15 mouse cellular contexts compared by ENCODE assay signal in genomic region chr10:30749807-30750206, GRCm38 (mm10). TPM values are rescaled to one million over a fixed set of nuclear protein-coding genes. Genes with fewer than 3 reads are reported as not detected.
DNase-seq lines count a peak whose midpoint lies in the region; ATAC-seq and TF ChIP-seq lines count a peak whose summit lies in the region.
"Had no signal": no experiment of that assay in that cellular context is flagged by ENCODE, and none has a peak within 500 bp of the region (broad histone marks: within the 10 kb centered on the region; RNA-seq: fewer than 3 reads in every experiment).

No protein-coding gene starts in this region.

- intact Hi-C loops in left cerebral cortex, adult 2 months (cut with DNase I): no loop called here

- no peaks in the 10 kb centered on the region for H3K4me1 ChIP-seq in lung, embryonic 14.5 days (ENCODE audit: insufficient read depth)
- no peaks in the 10 kb centered on the region for H3K4me1 ChIP-seq in hindbrain, embryonic 16.5 days (ENCODE audit: control insufficient read depth, insufficient read depth, low read depth, low read length)
- H3K4me1 ChIP-seq: hindbrain, embryonic 13.5 days; midbrain, embryonic 12.5 days had no signal

- H3K27ac ChIP-seq in lung, embryonic 14.5 days (ENCODE audit: low read depth): peak overlapping the region; percentile 7; the same call in 1 of the 2 replicates
- H3K27ac ChIP-seq in left cerebral cortex, adult 2 months: no peak overlapping the region
- H3K27ac ChIP-seq in hindbrain, embryonic 16.5 days (ENCODE audit: low read depth, low read length): no peak overlapping the region
- H3K27ac ChIP-seq: embryonic facial prominence, embryonic 13.5 days; hindbrain, embryonic 13.5 days; limb, embryonic 13.5 days; midbrain, embryonic 12.5 days had no signal

- no peak for TF ChIP-seq CTCF in lung, embryonic 14.5 days (IDR thresholded peaks at IDR 0.05; ENCODE audit: low read depth)
- no peak for TF ChIP-seq CTCF in left cerebral cortex, adult 2 months (IDR thresholded peaks at IDR 0.05)

- 76% methylated on average over 4 of the region's 4 CpGs for WGBS in lung, embryonic 14.5 days
- WGBS in hindbrain, embryonic 16.5 days: 91% methylated on average over 4 of the region's 4 CpGs

- no peaks in the 10 kb centered on the region for H3K9me3 ChIP-seq in lung, embryonic 14.5 days (ENCODE audit: low read depth, low read length)
- H3K9me3 ChIP-seq in hindbrain, embryonic 16.5 days (ENCODE audit: control insufficient read depth, low read length): no peaks in the 10 kb centered on the region
- H3K9me3 ChIP-seq: embryonic facial prominence, embryonic 13.5 days; hindbrain, embryonic 13.5 days; limb, embryonic 13.5 days; midbrain, embryonic 12.5 days had no signal

- no peak overlapping the region for H3K9ac ChIP-seq in lung, embryonic 14.5 days
- no peak overlapping the region for H3K9ac ChIP-seq in hindbrain, embryonic 16.5 days (ENCODE audit: low read depth, low read length)
- H3K9ac ChIP-seq: embryonic facial prominence, embryonic 13.5 days; forebrain, postnatal 0 days; hindbrain, embryonic 13.5 days; limb, embryonic 13.5 days; midbrain, embryonic 12.5 days had no signal

- no peak overlapping the region for H3K4me2 ChIP-seq in lung, embryonic 14.5 days
- H3K4me2 ChIP-seq in hindbrain, embryonic 16.5 days (ENCODE audit: low read length): no peak overlapping the region
- H3K4me2 ChIP-seq: embryonic facial prominence, embryonic 13.5 days; hindbrain, embryonic 13.5 days; limb, embryonic 13.5 days; midbrain, embryonic 12.5 days had no signal

- DNase-seq in spleen, postnatal 36 days (ENCODE audit: low spot score in 2 of 2): peak; percentile 16 to 53
- no peak for DNase-seq in spleen, postnatal 14 days (ENCODE audit: low spot score in 2 of 2)
- no peak for DNase-seq in lung, embryonic 14.5 days
- no peak for DNase-seq in layer of hippocampus, adult 8-10 months (ENCODE audit: low spot score in 2 of 2)
- no peak for DNase-seq in left cerebral cortex, adult 2 months (ENCODE audit: extremely low spot score in 1 of 2, low spot score in 2 of 2)
- DNase-seq: cerebellum, postnatal 10 days; forebrain, postnatal 0 days; layer of hippocampus, postnatal 36 days had no signal

- no peak overlapping the region for H3K4me3 ChIP-seq in lung, embryonic 14.5 days (ENCODE audit: low read depth, low read length)
- H3K4me3 ChIP-seq in left cerebral cortex, adult 2 months: no peak overlapping the region
- H3K4me3 ChIP-seq in hindbrain, embryonic 16.5 days (ENCODE audit: low read length): no peak overlapping the region
- H3K4me3 ChIP-seq: embryonic facial prominence, embryonic 13.5 days; hindbrain, embryonic 13.5 days; limb, embryonic 13.5 days; midbrain, embryonic 12.5 days had no signal

- ATAC-seq in erythroid progenitor cell, adult 5-6 weeks (replicated peaks; ENCODE audit: low FRiP score, poor library complexity, severe bottlenecking): peak; percentile 93
- no peak; the same call in 1 of the 2 replicates for ATAC-seq in lung, embryonic 14.5 days (ENCODE audit: insufficient read depth)
- no peak for ATAC-seq in hindbrain, embryonic 16.5 days
- ATAC-seq: forebrain, postnatal 0 days had no signal

- H3K36me3 ChIP-seq in lung, embryonic 14.5 days (ENCODE audit: insufficient read depth): no peaks in the 10 kb centered on the region
- H3K36me3 ChIP-seq in hindbrain, embryonic 16.5 days (ENCODE audit: control insufficient read depth, insufficient read depth, low read length): 0 out of 2 replicates have a peak, but pooled peaks cover 2% of the 10 kb centered on the region
- H3K36me3 ChIP-seq: hindbrain, embryonic 13.5 days; limb, embryonic 13.5 days; midbrain, embryonic 12.5 days had no signal

- H3K27me3 ChIP-seq in lung, embryonic 14.5 days (ENCODE audit: insufficient read depth, low read length): no peaks in the 10 kb centered on the region
- no peaks in the 10 kb centered on the region for H3K27me3 ChIP-seq in hindbrain, embryonic 16.5 days (replicated peaks; ENCODE audit: control insufficient read depth, insufficient read depth, low read length)
- H3K27me3 ChIP-seq: CH12.LX; embryonic facial prominence, embryonic 13.5 days; hindbrain, embryonic 13.5 days; limb, embryonic 13.5 days; midbrain, embryonic 12.5 days had no signal

RNA-seq across cellular contexts. Expression of gene Ncoa7, which starts 53.3 kb away (rescaled TPM):
- total RNA-seq in erythroid progenitor cell, adult 5-6 weeks (2015; ENCODE audit: low replicate concordance): 96.6 and 110 TPM in 2 replicates
- total RNA-seq in erythroid progenitor cell, adult 5-6 weeks (2017; ENCODE audit: low replicate concordance): 168 and 170 TPM in 2 replicates
- polyA plus RNA-seq in lung, embryonic 14.5 days (2014; fragmentation: Nextera tagmentation; extraction: Ambion mirVana): 10.7 and 11.5 TPM in 2 replicates
- total RNA-seq in layer of hippocampus, adult 8-10 months (2022): 100 to 1,000 TPM in 2 of 4 experiments, 10 to 100 TPM in 2; 75.7 to 112 (median 99.1) TPM
- total RNA-seq in left cerebral cortex, adult 2 months (2021): 100 to 1,000 TPM in 1 of 2 experiments, 10 to 100 TPM in 1; 97.2 to 104 TPM
- 25.6 and 26.1 TPM in 2 replicates for polyA plus RNA-seq in hindbrain, embryonic 16.5 days (2015; fragmentation: Nextera tagmentation; extraction: Ambion mirVana)

Comparison
In these comparisons a context has a peak if more than half of its experiments do, and no peak if none do; other contexts are left out.
1. DNase-seq: peak in spleen, postnatal 36 days (2 of 2); none in spleen, postnatal 14 days (0 of 2), lung, embryonic 14.5 days (single experiment), layer of hippocampus, adult 8-10 months (0 of 2) and left cerebral cortex, adult 2 months (0 of 2).